Mouse (Mus musculus) brain, adult 2 months (tissue): ENCODE measurements around the gene Olfr434.

Experiments
- DNase-seq: peaks from one replicate; pipeline ENCODE4 v3.0.0; 2011; ENCODE audit warnings: low read depth, low spot score

Gene Olfr434

DNA sequence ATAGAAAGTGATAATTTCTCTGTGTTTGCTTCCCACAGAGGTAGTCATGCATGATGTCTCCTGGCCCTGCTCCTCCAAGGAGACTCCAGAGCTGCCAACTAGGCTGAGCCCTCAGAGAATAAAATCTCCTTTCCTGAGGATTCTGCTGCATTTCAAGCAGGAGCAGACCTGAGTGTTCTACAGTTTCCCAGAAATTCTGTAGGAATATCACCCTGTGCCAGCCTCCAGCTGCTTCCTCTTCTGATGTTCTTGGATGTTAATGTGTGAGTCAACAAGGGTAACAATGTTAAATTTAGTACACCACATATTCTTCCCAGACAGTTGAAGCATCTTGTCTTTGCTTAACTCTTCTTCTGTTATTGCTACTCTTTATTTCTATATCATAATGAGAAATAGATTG lies at the start of gene Olfr434:
TSS of gene Olfr434 (plus strand) at position 149 of the 400 bp plus-strand sequence.
- peak; percentile 84 for DNase-seq

DNA sequence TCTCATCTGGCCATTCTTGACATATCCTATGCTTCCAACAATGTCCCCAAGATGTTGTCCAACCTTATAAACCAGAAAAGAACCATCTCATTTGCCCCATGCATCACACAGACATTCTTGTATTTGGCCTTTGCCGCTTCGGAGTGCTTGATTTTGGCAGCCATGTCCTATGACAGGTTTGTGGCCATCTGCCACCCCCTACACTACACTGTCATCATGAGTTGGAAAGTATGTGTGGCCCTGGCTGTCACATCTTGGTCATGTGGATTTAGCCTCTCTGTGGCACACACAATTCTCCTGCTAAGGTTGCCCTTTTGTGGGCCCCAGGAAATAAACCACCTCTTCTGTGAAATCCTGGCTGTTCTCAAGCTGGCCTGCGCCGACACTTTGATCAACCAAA lies 45.6 kb upstream of the Olfr434 start:
- DNase-seq, result peak; percentile 60

DNA sequence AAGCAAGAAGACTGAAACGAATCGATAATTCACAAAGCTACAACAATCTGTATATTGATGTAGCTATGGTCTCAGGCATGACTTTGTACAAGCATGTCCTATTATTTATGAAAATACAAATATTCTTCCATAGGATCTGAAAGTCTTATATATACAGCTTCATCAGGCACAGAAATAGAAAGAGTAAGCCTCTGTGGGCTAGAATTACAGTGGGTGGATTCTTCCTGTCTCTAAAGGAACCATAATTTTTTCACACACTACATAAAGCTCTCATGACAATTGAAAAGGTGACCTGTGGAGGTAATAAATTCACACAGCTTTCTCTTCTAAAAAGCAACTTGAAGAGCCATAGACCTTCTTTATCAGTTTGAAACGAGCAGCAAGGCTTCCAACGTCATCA lies 41.0 kb upstream of the Olfr434 start, which contains the start of gene Olfr13:
TSS of gene Olfr13 (plus strand) at position 301 of the 400 bp plus-strand sequence.
- DNase-seq, result no peak

DNA sequence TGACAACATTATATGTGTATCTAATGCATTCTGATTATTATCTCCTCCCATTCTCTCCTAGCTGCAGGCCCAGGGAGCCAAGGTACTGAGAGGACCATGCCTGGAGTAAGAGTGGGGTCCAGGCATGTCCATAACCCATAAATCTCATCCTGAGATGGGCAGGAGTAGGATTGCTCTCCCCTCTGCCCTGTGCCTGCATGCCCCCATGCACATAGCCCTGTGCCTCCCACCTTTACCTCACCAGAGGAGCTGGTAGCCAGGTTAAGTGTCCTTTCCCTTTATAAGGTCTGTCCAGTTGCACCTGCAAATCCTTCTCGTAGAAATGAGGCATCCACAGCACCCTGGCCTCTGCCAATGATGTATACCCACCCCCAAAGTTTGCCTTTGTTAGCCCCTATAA lies 34.7 kb upstream of the Olfr434 start:
- DNase-seq, result no peak

DNA sequence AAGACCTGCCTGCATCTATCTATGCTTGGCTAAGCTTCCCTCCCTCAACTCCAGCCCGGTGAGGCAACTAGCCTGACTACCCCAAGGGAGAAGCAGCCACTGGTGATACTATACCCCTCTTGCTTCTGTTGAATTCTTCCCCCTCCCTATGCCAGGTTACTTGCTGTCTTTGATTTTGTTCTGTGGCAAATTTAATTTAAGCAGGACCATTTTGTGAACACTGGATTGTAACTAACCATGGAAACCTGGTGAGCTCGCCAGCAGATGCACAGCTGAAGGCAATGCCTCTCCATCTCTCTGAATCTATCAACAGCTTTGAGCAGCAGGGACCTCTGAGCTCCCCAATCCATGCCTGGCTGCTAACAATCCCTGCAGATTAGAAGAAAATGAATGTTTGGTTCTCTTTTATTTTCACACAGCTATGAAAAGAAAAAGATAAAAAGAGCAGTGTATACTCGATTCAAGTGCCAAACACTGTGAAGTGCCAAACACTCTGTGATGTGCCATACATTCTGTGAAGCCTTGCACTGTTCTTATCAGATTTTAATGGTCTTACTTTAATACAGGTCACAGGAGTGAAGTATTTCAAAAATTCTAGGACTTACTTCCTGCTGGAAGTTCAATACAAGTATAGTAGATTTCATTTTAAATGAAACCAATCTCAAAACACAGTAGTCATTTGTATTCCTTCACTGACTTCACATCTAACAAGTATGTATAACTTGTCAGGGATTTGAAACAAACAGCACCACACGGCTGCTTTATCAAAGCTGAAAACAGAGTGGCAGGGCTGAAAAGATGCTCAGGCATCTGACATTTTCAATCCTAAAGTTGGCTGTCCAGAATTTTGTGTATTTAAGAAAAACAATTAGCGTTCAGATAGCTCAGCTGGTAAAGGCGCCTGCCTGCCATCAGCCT lies 34.0 kb upstream of the Olfr434 start:
- DNase-seq, result peak; percentile 31

DNA sequence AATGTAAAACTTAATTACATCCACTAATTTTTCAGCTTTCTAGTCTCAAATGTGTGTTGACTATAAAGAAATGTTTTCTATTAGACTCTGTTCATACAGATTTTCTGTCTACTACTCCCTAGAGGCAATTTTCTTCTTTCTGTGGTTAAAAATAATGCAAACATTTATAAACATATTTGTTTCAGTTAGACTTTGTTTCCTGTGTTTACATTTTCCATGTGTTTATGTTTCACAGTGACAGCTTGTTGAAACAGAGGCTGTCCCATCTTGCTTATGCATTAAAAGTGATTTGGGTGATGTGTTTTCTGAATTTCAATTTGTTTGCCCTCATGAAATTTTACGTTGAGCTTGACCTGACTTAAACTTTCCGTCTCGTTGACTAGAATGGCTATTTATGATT lies 21.8 kb upstream of the Olfr434 start:
- no peak for DNase-seq

DNA sequence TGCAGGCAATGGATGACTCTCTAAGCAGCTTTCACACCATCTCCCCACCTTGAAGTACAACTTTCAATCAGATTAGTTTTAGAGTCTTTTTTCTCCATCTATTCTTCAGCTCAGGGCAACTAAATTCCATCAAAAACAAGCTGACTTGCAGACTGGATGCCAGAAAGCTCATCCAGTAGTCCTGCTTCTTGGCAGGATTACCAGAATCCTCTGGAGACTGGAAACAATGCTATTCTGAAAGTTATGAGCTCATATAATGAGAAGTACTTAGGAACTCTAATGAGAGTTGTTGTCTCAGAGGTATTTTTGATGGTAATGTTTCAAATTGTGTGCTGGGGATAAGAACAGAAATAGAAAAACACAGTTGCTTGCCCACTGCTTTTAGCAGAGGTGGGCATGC lies 16.0 kb upstream of the Olfr434 start, which contains the start of gene Olfr435:
TSS of gene Olfr435 (plus strand) at position 366 of the 400 bp plus-strand sequence.
- DNase-seq, result peak; percentile 25

DNA sequence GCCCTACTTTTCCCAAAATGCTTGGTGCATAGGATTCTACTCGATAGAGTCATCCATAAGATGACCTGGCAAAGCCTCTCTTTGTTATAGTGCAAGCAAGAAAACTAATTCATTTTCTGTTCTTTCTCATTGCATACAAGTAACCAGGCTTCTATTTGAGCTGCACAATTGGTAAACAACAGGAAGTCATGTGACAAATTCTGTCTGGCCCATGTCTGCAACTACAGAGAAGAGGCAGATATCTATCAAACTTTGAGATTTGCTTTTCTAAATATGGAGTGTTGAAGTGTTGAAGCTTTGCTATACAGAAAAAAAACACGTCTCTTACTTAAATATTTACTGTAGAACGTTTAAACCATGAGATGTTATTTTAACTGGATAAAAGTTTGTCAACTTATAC lies 14.7 kb upstream of the Olfr434 start:
- DNase-seq, result no peak

DNA sequence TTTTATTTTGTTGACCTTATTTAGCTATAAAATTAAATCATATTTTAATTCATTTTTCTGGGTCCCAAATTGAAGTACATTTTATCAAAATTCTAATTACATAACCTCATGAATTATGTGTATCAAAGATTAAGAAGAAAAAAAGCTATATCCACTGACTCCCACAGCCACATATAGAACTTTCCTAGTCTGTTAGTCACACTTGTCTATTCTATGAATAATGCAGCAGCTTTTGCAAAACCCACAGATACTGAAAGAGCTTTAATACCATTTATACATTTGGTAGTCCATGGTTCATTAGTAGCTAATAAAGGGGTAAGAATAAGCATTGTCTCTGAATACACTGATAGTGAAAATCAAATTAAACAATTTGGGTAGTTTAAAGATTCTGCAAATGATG lies 10.0 kb upstream of the Olfr434 start:
- no peak for DNase-seq

DNA sequence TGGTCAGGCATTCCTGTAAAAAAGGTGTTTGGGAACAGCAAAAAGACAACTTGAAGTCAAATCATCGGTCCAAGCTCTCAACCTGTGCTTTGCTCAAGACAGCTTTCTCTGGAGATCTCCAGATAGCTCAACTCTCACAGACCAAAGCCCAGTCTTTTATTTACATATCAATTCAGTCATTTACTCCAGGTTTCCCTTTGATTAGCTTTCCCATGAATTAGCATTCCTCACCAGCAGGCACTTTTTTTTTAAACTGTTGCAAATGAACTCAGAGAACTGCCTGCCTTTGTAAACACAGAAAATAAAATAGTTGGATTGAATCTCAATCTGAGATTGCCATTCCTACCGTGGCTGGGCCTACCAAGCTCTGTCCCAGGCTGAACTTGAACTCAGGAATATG lies 7.5 kb upstream of the Olfr434 start:
- no peak for DNase-seq

DNA sequence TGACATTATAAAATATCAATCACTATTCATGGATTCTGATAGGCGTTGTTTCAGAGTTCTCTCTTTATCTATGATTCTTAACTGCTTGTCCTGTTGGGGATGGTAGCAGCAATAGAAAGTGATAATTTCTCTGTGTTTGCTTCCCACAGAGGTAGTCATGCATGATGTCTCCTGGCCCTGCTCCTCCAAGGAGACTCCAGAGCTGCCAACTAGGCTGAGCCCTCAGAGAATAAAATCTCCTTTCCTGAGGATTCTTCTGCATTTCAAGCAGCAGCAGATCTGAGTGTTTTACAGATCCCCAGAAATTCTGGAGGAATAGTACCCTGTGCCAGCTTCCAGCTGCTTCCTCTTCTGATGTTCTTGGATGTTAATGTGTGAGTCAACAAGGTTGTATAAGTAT lies 18.4 kb downstream of the Olfr434 start, which contains the start of gene Olfr47:
TSS of gene Olfr47 (plus strand) at position 275 of the 400 bp plus-strand sequence.
- peak; percentile 37 for DNase-seq

DNA sequence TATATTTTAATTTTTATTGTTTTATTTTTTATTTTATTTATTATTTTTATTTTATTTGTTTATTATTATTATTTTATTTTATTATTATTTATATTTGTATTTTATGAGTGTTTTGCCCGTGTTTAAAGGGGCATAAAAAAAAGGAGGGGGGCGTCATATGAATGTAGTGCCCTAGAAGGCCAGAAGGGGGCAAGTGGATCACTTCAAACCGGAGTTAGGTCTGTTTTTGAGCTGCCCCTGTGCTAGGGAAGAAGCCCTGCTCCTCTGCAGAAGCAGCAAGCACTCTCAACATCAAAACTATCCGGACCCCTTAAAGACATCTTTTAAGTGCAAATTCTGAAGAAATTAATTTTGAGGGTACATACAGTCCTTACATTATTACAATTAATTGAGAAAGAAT lies 29.2 kb downstream of the Olfr434 start:
- no peak for DNase-seq

DNA sequence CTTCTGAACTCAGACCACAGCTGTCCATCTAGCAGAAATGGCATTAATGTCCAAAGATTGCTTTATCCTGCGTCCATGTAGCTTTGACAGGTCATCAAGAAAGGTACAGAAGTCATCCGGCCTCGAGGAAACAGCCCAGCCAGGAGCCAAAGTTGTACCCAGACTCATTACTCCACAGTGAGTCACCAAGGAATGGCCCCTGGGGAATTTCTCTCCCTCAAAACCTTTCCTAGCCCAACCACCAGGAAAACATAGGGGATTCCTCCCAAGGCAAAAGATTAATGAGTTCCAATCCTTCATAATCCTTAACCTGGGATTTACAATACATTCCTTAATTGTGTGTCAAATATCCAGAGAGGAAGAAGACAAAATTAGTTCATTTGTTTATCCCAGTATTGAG lies 34.6 kb downstream of the Olfr434 start:
- DNase-seq, result no peak

DNA sequence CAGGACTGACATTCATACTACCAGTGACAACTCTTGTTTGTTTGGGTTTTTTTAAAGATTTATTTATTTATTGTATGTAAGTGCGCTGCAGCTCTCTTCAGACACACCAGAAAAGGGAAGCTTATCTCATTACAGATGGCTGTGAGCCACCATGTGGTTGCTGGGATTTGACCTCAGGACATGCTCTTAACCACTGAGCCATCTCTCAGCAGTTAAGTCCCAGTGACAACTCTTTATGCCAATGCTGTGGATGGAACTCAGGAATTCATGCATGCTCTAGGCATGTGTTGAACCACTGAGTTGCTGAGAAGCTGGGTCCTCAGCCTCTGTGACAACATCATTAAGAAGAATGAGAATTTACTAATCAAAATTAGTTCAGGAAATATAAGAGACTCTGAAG lies 40.2 kb downstream of the Olfr434 start:
- no peak for DNase-seq

DNA sequence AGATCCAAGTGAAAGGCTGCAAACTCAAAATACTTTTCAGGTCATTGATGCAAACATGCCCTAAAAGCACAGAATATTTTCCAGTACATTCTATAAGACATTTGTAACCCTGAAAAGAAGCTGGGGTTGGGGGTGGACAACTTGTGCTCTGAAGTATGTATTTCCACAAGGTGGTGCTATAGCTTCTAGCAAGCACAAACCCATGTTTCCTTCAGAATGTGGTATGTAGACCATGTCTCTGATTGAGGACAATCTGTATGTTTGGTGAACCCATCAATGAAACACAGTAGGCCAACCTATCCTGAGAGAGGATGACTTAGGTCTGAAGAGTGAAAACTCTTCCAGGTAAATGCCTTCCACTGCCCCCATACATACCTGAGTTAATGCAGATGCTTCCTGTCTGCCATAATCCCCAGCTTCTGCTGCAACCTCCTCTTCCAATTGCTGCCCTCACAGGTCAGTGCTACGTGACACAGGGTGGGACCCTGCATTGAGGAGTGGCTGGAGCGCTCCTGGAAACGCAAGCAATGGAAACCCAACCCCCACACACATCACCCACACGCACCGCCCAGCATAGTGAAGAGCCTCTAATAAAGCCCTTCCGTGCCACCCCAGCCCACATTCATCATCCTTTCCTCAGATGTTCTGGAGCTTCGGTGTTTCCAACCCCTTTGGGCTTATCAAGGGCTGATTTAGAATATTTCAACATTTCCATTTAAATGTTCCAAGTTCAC lies 41.5 kb downstream of the Olfr434 start:
- peak; percentile 59 for DNase-seq

DNA sequence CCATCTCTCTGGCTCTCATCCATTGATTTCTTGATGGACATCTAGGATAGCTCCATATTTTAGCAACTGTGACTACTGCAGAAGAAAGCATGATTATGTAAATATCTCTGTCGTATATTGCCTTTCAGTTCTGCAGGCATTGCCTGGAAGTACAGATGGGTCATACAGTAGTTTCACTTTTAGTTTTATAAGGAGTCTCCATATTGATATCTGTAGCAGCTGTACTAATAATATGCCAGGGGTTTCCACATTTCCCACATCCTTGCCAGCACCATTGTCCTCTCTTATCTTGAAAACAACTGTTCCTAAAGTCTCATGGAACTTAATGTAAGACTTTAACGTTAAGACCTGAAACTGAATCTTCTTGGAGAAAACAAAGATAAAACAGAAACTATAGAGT lies 47.9 kb downstream of the Olfr434 start:
- DNase-seq, result no peak

DNA sequence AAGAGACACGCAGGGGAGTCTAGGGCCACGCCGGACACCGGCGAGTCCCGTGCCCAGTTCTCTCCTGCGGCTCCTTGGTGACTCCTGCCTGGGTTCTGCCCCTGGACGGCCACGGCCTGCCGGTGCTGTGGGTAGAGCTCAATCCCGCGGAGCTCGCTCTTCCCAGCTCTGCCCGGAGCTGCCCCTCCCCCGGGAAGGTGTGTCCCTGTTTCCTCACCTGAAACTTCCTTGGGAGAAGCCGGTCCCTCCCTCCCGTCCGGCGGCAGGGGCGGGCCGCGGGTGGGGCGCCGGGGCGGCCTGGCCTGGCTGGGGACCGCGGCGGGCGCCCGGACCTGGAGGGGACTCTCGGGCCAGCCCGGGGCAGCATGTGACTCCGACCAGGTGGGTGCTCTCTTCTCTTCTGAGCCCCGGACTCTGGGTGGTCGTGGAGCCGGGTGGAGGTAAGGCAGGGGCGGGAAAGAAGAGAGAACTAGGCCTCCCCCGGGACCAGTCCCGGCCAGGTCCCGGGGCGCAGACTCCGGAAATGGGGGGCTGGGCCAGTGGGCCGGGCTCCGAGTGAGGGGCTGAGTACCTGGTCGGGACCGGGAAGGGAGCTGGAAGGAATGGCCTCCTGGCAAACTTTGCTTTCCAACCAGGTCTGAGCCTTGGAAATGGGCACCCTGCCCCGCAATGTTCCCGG lies 52.7 kb downstream of the Olfr434 start, which contains the start of gene Arhgef5:
TSS of gene Arhgef5 (plus strand) at position 220 of the 679 bp plus-strand sequence.
- DNase-seq, result no peak

DNA sequence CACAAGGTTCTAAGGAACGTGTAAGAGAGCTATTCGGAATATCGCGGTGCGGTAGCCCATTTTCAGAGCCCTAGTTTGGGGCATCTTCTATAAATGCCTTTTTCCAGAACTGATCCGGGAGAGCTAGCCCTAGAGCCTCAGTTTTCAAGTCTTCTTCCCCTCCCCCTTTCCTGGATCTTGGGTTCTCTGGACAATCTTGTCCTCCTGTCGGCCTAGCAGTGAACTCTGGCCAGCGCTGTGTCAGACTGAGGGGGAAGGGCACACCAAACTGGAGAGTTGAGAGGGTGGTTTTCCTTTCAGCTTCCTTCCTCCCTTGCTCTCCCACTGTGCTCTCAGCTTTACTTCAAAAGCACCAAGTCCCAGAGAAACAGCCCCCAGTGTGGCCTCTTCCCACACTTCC lies 53.5 kb downstream of the Olfr434 start:
- DNase-seq, result no peak
